15 mouse cellular contexts compared by ENCODE assay signal in genomic region chr8:76474464-76475208, GRCm38 (mm10).
"Had no signal": no experiment of that assay in that cellular context is flagged by ENCODE, and none has a peak within 500 bp of the region (broad histone marks: within the 10 kb centered on the region; RNA-seq: fewer than 3 reads in every experiment).

No protein-coding gene starts in this region.

- H3K9ac ChIP-seq: kidney, embryonic 15.5 days; liver, embryonic 13.5 days; lung, embryonic 14.5 days; midbrain, embryonic 12.5 days; neural tube, embryonic 13.5 days had no signal

- H3K27ac ChIP-seq: kidney, embryonic 15.5 days; left cerebral cortex, adult 2 months; liver, embryonic 13.5 days; macrophage; midbrain, embryonic 12.5 days; neural tube, embryonic 13.5 days had no signal

- H3K36me3 ChIP-seq: kidney, embryonic 15.5 days; liver, embryonic 13.5 days; midbrain, embryonic 12.5 days; neural tube, embryonic 13.5 days had no signal

- DNase-seq: kidney, postnatal 14 days; layer of hippocampus, postnatal 36 days; liver, embryonic 13.5 days; lung, embryonic 14.5 days; retina, postnatal 1 day; right cerebral cortex, postnatal 25 days; thymus, postnatal 25 days had no signal

- H3K27me3 ChIP-seq: kidney, embryonic 15.5 days; liver, embryonic 13.5 days; midbrain, embryonic 12.5 days; neural tube, embryonic 13.5 days had no signal

- H3K9me3 ChIP-seq: kidney, embryonic 15.5 days; liver, embryonic 13.5 days; midbrain, embryonic 12.5 days; neural tube, embryonic 13.5 days had no signal

- ATAC-seq: lung, postnatal 0 days; midbrain, embryonic 16.5 days had no signal

- H3K4me1 ChIP-seq: kidney, embryonic 15.5 days; liver, embryonic 13.5 days; midbrain, embryonic 12.5 days; neural tube, embryonic 13.5 days had no signal

- H3K4me2 ChIP-seq: kidney, embryonic 15.5 days; liver, embryonic 13.5 days; lung, embryonic 14.5 days; midbrain, embryonic 12.5 days; neural tube, embryonic 13.5 days had no signal

- H3K4me3 ChIP-seq: kidney, embryonic 15.5 days; left cerebral cortex, adult 2 months; liver, embryonic 13.5 days; midbrain, embryonic 12.5 days; myocyte; neural tube, embryonic 13.5 days had no signal
